Mouse (Mus musculus): ENCODE measurements at regions not wholly inside any gene's neighbourhood (a gene's known extent, or its start where the extent isn't known, plus 50 kb on each side); places are given as distances from the start of the nearest gene placed in this dataset.
"Not testable (repeated sequence)": the region's sequence is repeated elsewhere in the genome, so short reads cannot be mapped to it uniquely, and the experiment has no call there.

DNA sequence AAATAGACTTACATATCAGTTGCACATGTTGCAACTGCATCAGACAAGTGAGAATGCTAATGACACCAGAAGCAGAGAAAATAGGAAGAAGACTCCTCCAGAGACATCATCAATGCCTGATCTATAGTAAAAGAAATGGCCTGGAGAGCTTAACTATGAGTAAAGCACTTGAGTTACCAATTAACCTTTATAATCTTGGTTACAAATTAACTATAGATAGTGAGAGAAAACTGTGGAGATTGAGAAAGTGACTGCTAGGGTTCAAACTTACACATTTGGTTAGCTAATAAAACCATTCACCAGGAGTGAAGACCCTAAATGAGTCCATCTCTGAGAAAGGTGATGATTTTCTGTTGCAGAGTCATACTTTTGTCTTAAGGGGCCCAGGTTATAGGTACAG, 307.4 kb downstream of the Phex start:
- Histone ChIP-seq H3K4me1 (ENCODE audit: control insufficient read depth, insufficient read depth, low read length) (no peaks in the 10 kb centered on the region), H3K4me2 (replicated peaks; ENCODE audit: low read depth, low read length) (no peak overlapping the region), H3K27me3 (ENCODE audit: control insufficient read depth, insufficient read depth, low read length) (no peaks in the 10 kb centered on the region), H3K36me3 (ENCODE audit: control insufficient read depth, insufficient read depth, low read length) (no peaks in the 10 kb centered on the region), H3K9ac (ENCODE audit: low read depth, low read length) (no peak overlapping the region), H3K4me3 (ENCODE audit: low read length) (no peak overlapping the region), H3K9me3 (ENCODE audit: control insufficient read depth, low read length) (no peaks in the 10 kb centered on the region), H3K27ac (ENCODE audit: low read depth, low read length) (no peak overlapping the region)
- no peak for ATAC-seq (ENCODE audit: low FRiP score, low TSS enrichment)

DNA sequence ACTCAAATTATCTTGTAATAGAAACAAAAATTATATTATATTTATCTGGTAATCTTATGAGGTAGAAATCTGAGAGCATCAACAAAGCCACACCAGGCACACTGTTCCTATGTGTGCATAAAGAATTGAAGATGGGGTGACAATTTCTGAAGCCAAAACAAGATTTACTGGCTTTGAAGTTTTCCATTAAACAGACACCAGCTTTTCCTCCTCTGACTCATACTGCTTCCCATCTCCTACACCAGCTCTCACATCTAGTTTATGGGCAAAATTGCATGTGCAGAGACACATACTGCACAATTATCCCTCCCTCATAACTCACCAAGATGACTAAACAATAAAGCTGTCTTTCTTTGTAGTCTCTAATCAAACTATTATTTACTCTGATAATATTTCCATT, 335.1 kb downstream of the Phex start:
- Histone ChIP-seq H3K4me2 (replicated peaks; ENCODE audit: low read depth, low read length) (no peak overlapping the region), H3K4me1 (ENCODE audit: control insufficient read depth, insufficient read depth, low read length) (no peaks in the 10 kb centered on the region), H3K27me3 (ENCODE audit: control insufficient read depth, insufficient read depth, low read length) (no peaks in the 10 kb centered on the region), H3K9ac (ENCODE audit: low read depth, low read length) (no peak overlapping the region), H3K9me3 (ENCODE audit: control insufficient read depth, low read length) (no peaks in the 10 kb centered on the region), H3K4me3 (ENCODE audit: low read length) (no peak overlapping the region), H3K36me3 (ENCODE audit: control insufficient read depth, insufficient read depth, low read length) (no peaks in the 10 kb centered on the region), H3K27ac (ENCODE audit: low read depth, low read length) (no peak overlapping the region)
- no peak for ATAC-seq (ENCODE audit: low FRiP score, low TSS enrichment)

- H3K27me3 ChIP-seq (ENCODE audit: control insufficient read depth, insufficient read depth, low read length): no peaks in the 10 kb centered on the region
- no peak overlapping the region for H3K4me3 ChIP-seq (ENCODE audit: low read length)
- WGBS: 45% methylated on average over 2 of the region's 2 CpGs
- H3K4me1 ChIP-seq (ENCODE audit: control insufficient read depth, insufficient read depth, low read length): no peaks in the 10 kb centered on the region
- no peak overlapping the region for H3K9ac ChIP-seq (ENCODE audit: low read depth, low read length)
- ATAC-seq (ENCODE audit: low FRiP score, low TSS enrichment): no peak
- no peak overlapping the region for H3K4me2 ChIP-seq (replicated peaks; ENCODE audit: low read depth, low read length)
- no peaks in the 10 kb centered on the region for H3K9me3 ChIP-seq (ENCODE audit: control insufficient read depth, low read length)
- no peaks in the 10 kb centered on the region for H3K36me3 ChIP-seq (ENCODE audit: control insufficient read depth, insufficient read depth, low read length)
- no peak overlapping the region for H3K27ac ChIP-seq (ENCODE audit: low read depth, low read length)
These were observed 335.5 kb downstream of the Phex start for GRCm38 (mm10) chrX:157079606-157080005.

GRCm38 (mm10) chrX:157078061-157078460, 337.1 kb downstream of the Phex start:
- not testable (repeated sequence) for H3K27me3 ChIP-seq (ENCODE audit: control insufficient read depth, insufficient read depth, low read length); H3K4me1 ChIP-seq (ENCODE audit: control insufficient read depth, insufficient read depth, low read length)

GRCm38 (mm10) chrX:157076193-157076592, 338.9 kb downstream of the Phex start:
- H3K27me3 ChIP-seq (ENCODE audit: control insufficient read depth, insufficient read depth, low read length): no peaks in the 10 kb centered on the region
- H3K9me3 ChIP-seq (ENCODE audit: control insufficient read depth, low read length): no peaks in the 10 kb centered on the region
- no peak for ATAC-seq (ENCODE audit: low FRiP score, low TSS enrichment)
- H3K4me3 ChIP-seq (ENCODE audit: low read length): no peak overlapping the region
- no peaks in the 10 kb centered on the region for H3K4me1 ChIP-seq (ENCODE audit: control insufficient read depth, insufficient read depth, low read length)
- H3K4me2 ChIP-seq (replicated peaks; ENCODE audit: low read depth, low read length): no peak overlapping the region
- no peaks in the 10 kb centered on the region for H3K36me3 ChIP-seq (ENCODE audit: control insufficient read depth, insufficient read depth, low read length)
- H3K9ac ChIP-seq (ENCODE audit: low read depth, low read length): no peak overlapping the region
- H3K27ac ChIP-seq (ENCODE audit: low read depth, low read length): no peak overlapping the region

More at GRCm38 (mm10) chrX:157078061-157078460, 337.1 kb downstream of the Phex start:
- not testable (repeated sequence) for H3K4me3 ChIP-seq (ENCODE audit: low read length); ATAC-seq (ENCODE audit: low FRiP score, low TSS enrichment); H3K27ac ChIP-seq (ENCODE audit: low read depth, low read length); H3K4me2 ChIP-seq (replicated peaks; ENCODE audit: low read depth, low read length); H3K36me3 ChIP-seq (ENCODE audit: control insufficient read depth, insufficient read depth, low read length); H3K9me3 ChIP-seq (ENCODE audit: control insufficient read depth, low read length); H3K9ac ChIP-seq (ENCODE audit: low read depth, low read length)
- WGBS: 84% methylated on average over 5 of the region's 5 CpGs

GRCm38 (mm10) chrX:157051629-157052315, 363.3 kb downstream of the Phex start:
- H3K27me3 ChIP-seq (ENCODE audit: control insufficient read depth, insufficient read depth, low read length): no peaks in the 10 kb centered on the region
- H3K9me3 ChIP-seq (ENCODE audit: control insufficient read depth, low read length): no peaks in the 10 kb centered on the region
- H3K36me3 ChIP-seq (ENCODE audit: control insufficient read depth, insufficient read depth, low read length): no peaks in the 10 kb centered on the region
- H3K4me1 ChIP-seq (ENCODE audit: control insufficient read depth, insufficient read depth, low read length): no peaks in the 10 kb centered on the region
- no peak overlapping the region for H3K4me2 ChIP-seq (replicated peaks; ENCODE audit: low read depth, low read length)
- no peak for ATAC-seq (ENCODE audit: low FRiP score, low TSS enrichment)
- no peak overlapping the region for H3K4me3 ChIP-seq (ENCODE audit: low read length)
- H3K9ac ChIP-seq (ENCODE audit: low read depth, low read length): no peak overlapping the region
- 50% methylated on average over 2 of the region's 2 CpGs for WGBS
- H3K27ac ChIP-seq (ENCODE audit: low read depth, low read length): no peak overlapping the region

DNA sequence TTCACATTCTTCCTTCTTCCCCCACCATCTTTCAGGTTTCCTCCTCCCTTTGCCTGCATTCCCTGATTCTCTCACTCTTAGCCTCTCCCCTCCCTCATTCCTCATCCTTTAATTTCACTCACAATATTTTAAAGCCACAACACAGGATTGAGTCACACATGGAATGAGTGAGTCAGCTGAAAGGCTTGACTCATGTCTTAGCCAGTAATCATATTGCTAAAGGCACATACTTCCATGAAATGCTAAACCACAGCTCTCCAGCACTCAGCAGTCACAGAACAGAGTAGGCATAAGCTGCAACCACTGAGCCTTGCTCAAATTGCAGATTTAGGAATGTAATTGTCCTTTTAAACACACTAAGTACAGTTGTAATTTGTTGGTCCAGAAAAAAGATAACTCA, 386.2 kb downstream of the Phex start:
- Histone ChIP-seq H3K27ac (ENCODE audit: low read depth, low read length) (no peak overlapping the region), H3K9ac (ENCODE audit: low read depth, low read length) (no peak overlapping the region), H3K27me3 (ENCODE audit: control insufficient read depth, insufficient read depth, low read length) (no peaks in the 10 kb centered on the region), H3K4me2 (replicated peaks; ENCODE audit: low read depth, low read length) (no peak overlapping the region), H3K36me3 (ENCODE audit: control insufficient read depth, insufficient read depth, low read length) (no peaks in the 10 kb centered on the region), H3K9me3 (ENCODE audit: control insufficient read depth, low read length) (no peaks in the 10 kb centered on the region), H3K4me3 (ENCODE audit: low read length) (no peak overlapping the region), H3K4me1 (ENCODE audit: control insufficient read depth, insufficient read depth, low read length) (no peaks in the 10 kb centered on the region)
- no peak for ATAC-seq (ENCODE audit: low FRiP score, low TSS enrichment)

DNA sequence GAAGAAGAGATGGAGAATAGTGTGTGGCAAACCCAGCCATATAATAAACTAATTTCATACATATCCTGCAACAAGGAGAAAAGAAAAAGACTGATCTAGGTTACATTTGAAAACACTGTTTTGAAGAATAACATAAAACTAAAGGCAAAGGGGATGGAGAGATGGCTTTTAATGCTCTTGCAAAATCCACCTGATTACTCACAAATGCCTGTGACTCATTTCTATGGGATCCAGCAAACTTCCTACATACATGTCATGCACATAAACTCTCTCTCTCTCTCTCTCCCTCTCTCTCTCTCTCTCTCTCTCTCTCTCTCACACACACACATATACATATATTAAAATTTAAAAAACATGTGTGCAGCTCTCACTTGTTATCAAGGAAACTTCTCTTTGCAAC, 390.8 kb downstream of the Phex start:
- ATAC-seq (ENCODE audit: low FRiP score, low TSS enrichment): no peak
- Histone ChIP-seq H3K36me3 (ENCODE audit: control insufficient read depth, insufficient read depth, low read length) (no peaks in the 10 kb centered on the region), H3K4me1 (ENCODE audit: control insufficient read depth, insufficient read depth, low read length) (no peaks in the 10 kb centered on the region), H3K27ac (ENCODE audit: low read depth, low read length) (no peak overlapping the region), H3K9ac (ENCODE audit: low read depth, low read length) (no peak overlapping the region), H3K4me3 (ENCODE audit: low read length) (no peak overlapping the region), H3K27me3 (ENCODE audit: control insufficient read depth, insufficient read depth, low read length) (no peaks in the 10 kb centered on the region), H3K4me2 (replicated peaks; ENCODE audit: low read depth, low read length) (no peak overlapping the region), H3K9me3 (ENCODE audit: control insufficient read depth, low read length) (no peaks in the 10 kb centered on the region)

DNA sequence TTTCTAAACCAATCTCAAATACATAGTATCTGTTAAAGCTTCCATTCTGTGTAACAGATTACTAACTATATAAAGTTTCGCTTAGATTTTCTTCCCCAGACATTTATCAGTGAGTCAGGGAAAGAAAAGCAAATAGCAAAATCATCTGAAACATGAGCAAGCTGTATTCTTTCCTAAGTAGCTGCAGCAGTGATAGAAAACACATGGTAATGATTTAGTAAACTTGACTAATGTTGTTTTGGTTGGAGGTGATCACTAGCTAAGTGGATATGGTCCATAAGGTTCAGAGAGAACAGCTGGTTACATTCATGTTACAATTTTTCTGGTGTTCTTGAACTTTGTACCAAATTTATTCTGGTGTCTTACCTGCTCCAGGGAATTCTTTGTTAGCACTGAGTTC, 393.3 kb downstream of the Phex start:
- peak; percentile 28; the same call in 1 of the 2 replicates for ATAC-seq (ENCODE audit: low FRiP score, low TSS enrichment)
- no peaks in the 10 kb centered on the region for H3K4me1 ChIP-seq (ENCODE audit: control insufficient read depth, insufficient read depth, low read length)
- no peak overlapping the region for H3K4me3 ChIP-seq (ENCODE audit: low read length)
- H3K36me3 ChIP-seq (ENCODE audit: control insufficient read depth, insufficient read depth, low read length): no peaks in the 10 kb centered on the region
- 38% methylated on average over 1 of the region's 1 CpGs for WGBS
- no peak overlapping the region for H3K4me2 ChIP-seq (replicated peaks; ENCODE audit: low read depth, low read length)
- H3K27me3 ChIP-seq (ENCODE audit: control insufficient read depth, insufficient read depth, low read length): no peaks in the 10 kb centered on the region
- no peak overlapping the region for H3K9ac ChIP-seq (ENCODE audit: low read depth, low read length)
- no peaks in the 10 kb centered on the region for H3K9me3 ChIP-seq (ENCODE audit: control insufficient read depth, low read length)
- H3K27ac ChIP-seq (ENCODE audit: low read depth, low read length): no peak overlapping the region

Measured in kidney, embryonic 14.5 days (tissue).